Mouse (Mus musculus) right cerebral cortex, postnatal 36 days (tissue): ENCODE measurements at regions not wholly inside any gene's neighbourhood (a gene's known extent, or its start where the extent isn't known, plus 50 kb on each side); places are given as distances from the start of the nearest gene placed in this dataset.
A peak's percentile ranks its signal among the peaks of the same experiment; 100 is the strongest.

Source experiments
- DNase-seq, 2 experiments: peaks; one replicate each; pipeline ENCODE4 v3.0.0; 2022; ENCODE audit warnings: low spot score in 2 of 2, mixed read lengths in 1 of 2

DNA sequence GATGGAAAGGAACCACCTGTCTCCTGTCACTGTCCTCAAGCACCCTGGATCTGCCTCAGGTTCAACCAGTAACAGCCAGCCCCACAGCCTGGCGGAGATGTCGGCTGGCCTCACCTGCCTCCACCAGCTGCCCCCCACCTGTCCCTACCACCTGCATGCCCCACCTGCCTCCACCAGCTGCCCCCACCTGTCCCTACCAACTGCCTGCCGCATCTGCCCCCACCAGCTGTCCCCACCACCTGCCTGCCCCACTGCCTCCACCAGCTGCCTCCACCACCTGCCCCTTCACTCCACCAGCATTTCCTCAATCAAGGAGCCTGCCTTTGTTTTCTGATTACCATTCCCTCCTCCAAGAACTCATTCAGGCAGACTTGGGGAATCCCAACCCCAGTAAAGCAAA is 68.9 kb upstream of the Smyd2 start:
- no peak for DNase-seq

DNA sequence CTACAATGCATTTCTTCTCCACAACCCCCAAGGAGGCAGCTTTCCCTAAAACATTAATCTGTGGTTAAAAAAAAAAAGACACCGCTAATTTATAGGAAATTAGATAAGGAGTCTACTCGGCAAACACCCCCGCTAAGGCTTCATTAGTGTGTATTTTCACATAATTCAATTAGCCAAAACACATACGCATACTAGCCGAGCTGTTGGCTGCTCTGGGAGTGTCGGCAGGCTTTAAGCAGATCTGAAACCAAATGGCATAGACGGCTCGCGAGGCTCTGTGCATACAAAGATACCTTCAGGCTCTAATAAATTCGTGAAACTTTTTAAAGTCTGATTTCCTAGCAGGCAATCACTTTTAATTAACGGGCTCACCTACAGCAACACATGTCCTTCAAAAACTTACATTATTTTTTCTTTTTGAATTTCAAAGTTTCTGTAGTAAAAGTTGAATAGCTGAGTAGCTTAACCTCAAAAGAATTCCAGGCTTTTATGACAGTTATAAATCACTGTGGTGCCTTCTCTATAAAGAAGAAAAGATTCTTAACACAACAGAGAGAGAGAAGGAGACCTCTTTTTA is 68.0 kb upstream of the Smyd2 start:
- no peak for DNase-seq

DNA sequence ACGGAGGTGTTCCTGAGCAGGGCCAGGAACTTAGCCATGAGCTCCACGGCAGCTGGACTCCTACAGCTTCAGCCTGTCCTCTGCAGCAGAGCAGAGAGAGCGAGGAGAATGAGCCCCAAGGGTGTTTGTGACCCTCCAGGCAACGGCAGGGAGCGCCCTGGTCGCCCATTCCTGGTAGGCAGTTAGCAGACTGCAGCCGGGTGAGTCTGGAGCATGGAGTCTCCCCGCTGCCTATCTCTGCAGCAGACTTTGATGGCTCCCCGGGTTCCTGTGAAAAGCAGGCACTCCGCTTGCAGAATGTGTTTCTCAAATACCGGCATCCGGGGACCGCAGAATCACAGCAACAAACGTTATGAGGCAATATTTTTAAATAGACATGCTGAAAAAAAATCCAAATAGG is 67.2 kb upstream of the Smyd2 start:
- no peak for DNase-seq

DNA sequence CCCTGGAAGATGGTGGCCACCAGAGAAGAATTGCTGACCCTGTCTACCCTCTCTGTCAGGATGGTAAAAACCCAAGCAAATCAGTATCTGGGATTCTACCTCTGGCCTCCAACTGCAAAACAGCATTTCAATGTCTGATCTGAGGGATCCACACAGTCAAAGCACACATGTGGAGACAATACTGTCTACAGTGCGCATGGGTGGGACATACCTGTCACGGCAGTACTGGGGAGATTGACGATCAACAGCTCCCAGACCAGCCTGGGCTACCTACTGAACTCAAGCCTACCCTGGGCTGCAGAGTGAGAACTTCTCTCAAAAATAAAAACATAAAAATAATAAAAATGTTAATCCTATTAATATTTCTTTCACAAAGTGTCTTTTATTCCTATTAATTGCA is 66.7 kb upstream of the Smyd2 start:
- DNase-seq: no peak

DNA sequence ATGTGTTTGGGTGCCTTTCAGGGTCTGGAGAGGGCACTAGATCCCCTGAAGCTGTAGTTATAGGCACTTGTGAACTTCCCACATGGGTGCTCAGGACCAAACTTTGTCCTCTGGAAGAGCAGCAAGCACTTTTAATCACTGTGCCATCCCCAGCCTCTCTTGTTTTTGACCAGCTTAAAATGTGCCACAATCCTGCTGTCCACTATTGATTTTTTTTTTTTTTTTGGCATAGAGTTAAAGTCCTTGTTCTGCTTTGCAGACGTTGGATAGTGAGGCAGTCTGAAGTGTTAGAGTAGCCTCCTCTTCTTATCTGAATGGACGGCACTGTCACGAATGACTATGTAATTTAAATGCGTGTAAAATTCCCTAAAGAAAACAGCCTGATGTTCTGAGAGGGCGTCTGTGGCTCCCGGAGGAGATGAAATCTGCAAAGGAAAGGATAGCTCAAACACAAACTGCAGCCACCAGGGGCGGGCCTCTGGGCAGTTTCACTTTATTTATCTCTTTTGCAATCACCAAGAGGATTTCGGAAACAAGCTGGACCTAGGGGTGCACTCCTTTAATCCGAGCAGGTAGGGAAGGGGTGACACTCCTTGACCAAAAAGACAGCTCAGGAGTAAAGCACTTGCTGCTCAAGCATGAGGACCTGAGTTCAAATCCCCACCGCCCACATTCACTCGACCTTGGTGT is 63.5 kb upstream of the Smyd2 start:
- no peak for DNase-seq

DNA sequence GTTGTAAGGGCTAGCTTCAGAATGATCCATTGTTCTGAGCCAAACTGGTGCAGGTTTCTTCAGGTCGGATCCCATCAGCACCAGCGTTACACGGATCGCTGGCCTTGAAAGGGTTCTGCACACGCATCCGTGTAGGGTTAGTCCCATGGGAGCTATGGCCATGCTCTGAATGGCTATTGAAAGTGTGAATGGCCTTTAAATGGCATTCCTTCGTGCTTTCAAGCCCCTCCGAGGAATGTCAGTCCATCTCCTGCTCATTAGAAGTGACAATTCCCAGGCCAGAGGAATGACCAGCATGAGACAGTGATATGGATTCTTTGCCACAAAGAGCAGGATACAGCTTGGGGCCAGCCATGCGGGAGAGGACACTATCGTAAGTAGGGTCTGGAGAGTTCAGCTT is 56.1 kb upstream of the Smyd2 start:
- DNase-seq: no peak

DNA sequence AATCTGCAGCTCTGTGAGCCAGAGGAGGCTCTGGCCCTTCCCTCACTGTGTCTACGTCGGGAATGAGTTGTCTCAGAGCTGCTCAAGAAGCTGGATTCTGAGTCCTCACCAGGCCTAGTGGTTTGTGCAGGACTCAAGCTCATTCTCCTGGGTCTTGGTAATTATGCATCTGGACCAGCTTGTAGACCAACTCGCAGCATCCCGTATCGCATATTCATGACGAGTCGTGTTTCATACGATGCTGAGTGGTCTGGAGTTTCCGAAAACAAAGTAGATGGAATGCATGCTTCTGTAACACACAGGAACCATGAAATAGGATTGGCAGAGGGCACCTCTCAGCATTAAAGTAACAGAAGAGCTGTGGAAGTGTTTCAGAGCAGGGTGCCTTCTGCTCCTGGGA is 53.5 kb upstream of the Smyd2 start:
- no peak for DNase-seq

DNA sequence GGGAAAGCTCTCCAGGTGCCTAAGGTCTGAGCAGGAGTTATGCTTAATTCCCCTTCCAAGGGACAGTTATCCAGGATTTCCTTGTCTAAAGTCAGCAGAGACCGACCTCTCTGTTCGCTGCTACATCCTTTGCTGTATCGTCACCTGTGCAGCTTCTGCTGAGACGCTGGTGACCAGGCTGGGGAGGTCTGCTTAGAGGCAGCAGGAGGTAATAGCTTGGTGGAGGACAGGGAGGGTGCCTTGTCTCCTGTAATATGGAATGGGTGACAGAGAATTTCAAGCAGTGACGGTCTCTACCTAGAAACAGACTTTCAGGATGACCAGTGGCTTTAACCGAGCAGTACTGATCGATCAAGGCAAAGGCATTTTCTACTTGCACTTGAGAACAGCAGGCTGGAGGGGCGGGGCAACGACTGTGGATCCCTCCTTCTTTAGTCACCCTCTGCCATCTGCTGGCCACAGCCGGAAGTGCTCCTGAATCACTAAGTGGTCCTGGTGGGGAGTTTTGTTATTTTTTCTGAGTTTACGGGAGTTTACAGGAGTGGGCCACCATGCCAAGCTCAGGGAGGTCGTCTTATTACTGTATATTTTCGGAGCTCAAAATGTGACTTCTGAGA is 50.7 kb upstream of the Smyd2 start:
- peak; percentile 54 to 57 for DNase-seq
